Mouse (Mus musculus): Measurements from ENCODE around the gene Ggct. TPM values are rescaled to one million over a fixed set of nuclear protein-coding genes. Genes with fewer than 3 reads are reported as not detected.

Gene Ggct
- polyA plus RNA-seq, 1 experiment from 2014 or later: 6.3 TPM

DNA sequence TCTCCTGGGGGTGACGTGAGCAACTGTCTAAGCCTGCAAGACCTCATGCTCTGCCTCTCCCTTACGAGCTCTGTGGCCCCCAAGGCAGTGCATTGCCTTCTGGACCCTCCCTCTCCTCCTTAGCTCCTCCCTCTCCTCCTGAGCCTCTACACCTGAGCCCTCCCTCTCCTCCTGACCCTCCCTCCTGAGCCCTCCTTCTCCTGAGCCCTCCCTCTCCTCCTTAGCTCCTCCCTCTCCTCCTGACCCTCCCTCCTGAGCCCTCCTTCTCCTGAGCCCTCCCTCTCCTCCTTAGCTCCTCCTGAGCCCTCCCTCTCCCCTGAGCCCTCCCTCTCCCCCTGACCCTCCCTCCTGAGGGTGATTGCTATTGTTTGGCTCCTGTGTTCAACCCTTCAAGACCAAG, 25.7 kb upstream of the Ggct start:
- WGBS (ENCODE audit: insufficient replicate concordance): 40% methylated on average over 2 of the region's 2 CpGs
- no peak for ATAC-seq (replicated peaks; ENCODE audit: insufficient number of reproducible peaks, low FRiP score, low TSS enrichment)

DNA sequence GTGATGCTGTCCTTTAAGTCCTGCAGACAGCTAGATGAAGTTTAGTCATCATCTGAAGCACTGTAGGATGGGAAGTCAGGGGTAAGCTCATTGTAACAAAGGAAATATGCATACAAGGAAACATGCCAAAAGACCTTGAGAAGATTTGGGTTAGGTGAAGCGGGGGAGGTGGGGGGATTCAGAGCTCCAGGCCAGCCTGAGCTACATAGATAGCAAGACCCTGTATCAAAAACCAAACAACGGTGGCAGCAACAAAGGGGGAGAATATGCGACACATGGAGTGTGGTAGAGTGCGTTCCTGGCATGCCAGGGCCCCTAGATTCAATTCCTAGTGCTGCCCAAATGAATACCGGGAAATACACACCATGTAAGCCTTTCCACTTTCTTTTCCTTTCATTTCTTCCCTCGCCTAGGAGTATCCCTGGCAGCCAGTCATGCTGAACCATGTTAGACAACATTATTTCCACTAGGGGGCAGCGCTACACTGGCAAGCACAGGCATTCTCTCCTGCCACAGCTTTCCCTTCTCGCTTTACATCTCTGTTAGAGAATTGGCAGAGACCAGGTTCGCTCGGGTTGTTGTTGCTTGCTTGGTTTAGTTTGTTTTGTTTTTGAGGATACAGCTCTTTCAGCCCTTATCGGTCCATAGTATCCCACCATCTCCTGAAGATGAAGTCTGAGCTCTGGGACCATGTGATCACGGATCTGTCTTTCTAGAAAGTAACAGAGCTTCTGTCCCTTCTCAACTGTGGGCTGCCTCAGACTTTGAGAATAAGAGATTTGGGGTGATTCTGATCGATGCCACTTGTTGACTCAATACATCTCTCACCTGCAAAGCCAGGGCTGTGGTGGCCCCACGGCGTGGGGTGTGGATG, 24.2 kb upstream of the Ggct start:
- 24% methylated on average over 15 of the region's 15 CpGs for WGBS (ENCODE audit: insufficient replicate concordance)
- Histone ChIP-seq H3K9ac (ENCODE audit: low read depth, low read length) (no peak overlapping the region), H3K27ac (ENCODE audit: low read depth, low read length) (no peak overlapping the region), H3K4me1 (ENCODE audit: control insufficient read depth, insufficient read depth, low read length) (no peaks in the 10 kb centered on the region), H3K36me3 (ENCODE audit: control insufficient read depth, insufficient read depth, low read length) (no peaks in the 10 kb centered on the region), H3K27me3 (ENCODE audit: control insufficient read depth, insufficient read depth, low read length) (no peaks in the 10 kb centered on the region), H3K4me2 (peak overlapping the region; percentile 23), H3K9me3 (replicated peaks; ENCODE audit: control insufficient read depth, low read length) (0 out of 2 replicates have a peak, but pooled peaks cover 4% of the 10 kb centered on the region), H3K4me3 (ENCODE audit: low read depth, low read length) (no peak overlapping the region)
- no peak for ATAC-seq (replicated peaks; ENCODE audit: insufficient number of reproducible peaks, low FRiP score, low TSS enrichment)

More for the DNA sequence above, 25.7 kb upstream of the Ggct start:
- Histone ChIP-seq H3K4me3 (ENCODE audit: low read depth, low read length) (no peak overlapping the region), H3K4me1 (ENCODE audit: control insufficient read depth, insufficient read depth, low read length) (no peaks in the 10 kb centered on the region), H3K9me3 (replicated peaks; ENCODE audit: control insufficient read depth, low read length) (0 out of 2 replicates have a peak, but pooled peaks cover 4% of the 10 kb centered on the region), H3K27ac (ENCODE audit: low read depth, low read length) (no peak overlapping the region), H3K36me3 (ENCODE audit: control insufficient read depth, insufficient read depth, low read length) (no peaks in the 10 kb centered on the region), H3K27me3 (ENCODE audit: control insufficient read depth, insufficient read depth, low read length) (no peaks in the 10 kb centered on the region), H3K4me2 (no peak overlapping the region), H3K9ac (ENCODE audit: low read depth, low read length) (no peak overlapping the region)

DNA sequence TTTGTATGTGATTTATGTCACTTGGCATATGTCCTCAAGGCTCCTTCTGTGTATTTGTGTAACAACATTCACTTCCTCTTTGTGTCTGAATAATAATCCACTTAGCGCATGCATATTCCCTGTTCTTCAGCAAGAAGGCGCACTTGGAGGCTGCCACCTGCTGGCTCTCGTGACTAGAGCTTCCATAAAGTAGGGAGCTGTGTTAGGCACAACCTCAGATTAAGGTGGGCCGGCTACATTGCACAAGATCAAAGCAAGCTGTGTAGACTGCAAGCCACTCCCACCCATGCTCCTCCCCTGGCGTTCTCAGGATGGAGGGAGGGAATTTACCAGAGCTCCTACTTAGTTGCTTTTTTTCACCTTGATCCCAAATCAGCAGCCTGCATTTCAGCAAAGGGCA, 23.5 kb upstream of the Ggct start:
- no peak for ATAC-seq (replicated peaks; ENCODE audit: insufficient number of reproducible peaks, low FRiP score, low TSS enrichment)
- H3K4me1 ChIP-seq (ENCODE audit: control insufficient read depth, insufficient read depth, low read length): no peaks in the 10 kb centered on the region
- no peak overlapping the region for H3K9ac ChIP-seq (ENCODE audit: low read depth, low read length)
- peak overlapping the region; percentile 23; the same call in 1 of the 2 replicates for H3K4me2 ChIP-seq
- no peaks in the 10 kb centered on the region for H3K36me3 ChIP-seq (ENCODE audit: control insufficient read depth, insufficient read depth, low read length)
- no peak overlapping the region for H3K4me3 ChIP-seq (ENCODE audit: low read depth, low read length)
- 0 out of 2 replicates have a peak, but pooled peaks cover 4% of the 10 kb centered on the region for H3K9me3 ChIP-seq (replicated peaks; ENCODE audit: control insufficient read depth, low read length)
- H3K27ac ChIP-seq (ENCODE audit: low read depth, low read length): no peak overlapping the region
- H3K27me3 ChIP-seq (ENCODE audit: control insufficient read depth, insufficient read depth, low read length): no peaks in the 10 kb centered on the region
- WGBS (ENCODE audit: insufficient replicate concordance): 13% methylated on average over 5 of the region's 5 CpGs

DNA sequence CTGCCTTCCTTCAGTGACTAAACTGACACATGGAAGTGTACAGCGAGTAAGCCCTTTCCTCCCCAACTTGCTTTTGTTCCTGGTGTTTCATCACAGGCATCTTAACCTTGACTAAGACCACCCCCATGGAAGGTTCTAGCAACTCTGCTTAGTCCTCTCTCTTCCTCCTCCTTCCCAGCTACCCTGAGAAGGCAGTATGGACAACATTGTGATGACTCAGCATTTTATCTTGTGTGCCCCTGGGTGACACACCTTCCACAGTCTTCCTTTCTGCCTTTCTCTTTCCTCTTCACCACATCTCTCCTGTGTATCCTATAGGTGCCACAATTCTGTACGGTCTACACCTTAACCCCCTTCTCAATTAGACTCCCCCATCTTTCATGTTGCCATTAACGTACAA, 21.4 kb upstream of the Ggct start:
- ATAC-seq (replicated peaks; ENCODE audit: insufficient number of reproducible peaks, low FRiP score, low TSS enrichment): no peak

DNA sequence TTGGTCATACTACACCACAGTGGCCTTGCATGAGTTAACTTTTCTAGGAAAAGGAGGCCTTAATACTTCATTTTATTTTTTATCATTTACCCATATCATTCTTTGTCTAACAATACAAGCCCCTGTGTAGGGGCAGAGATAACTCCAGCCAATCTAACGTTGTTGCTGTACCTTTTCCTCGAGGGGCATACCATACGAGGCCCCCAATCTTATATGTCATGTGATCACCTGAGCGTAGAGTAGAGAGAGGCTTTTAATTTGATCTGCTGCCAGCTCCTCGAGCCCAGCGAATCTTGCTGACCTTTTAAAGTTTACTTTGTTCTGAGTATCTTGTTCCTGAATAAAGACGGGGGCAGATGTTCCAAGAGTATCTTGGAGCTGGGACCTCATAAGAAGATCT, 19.8 kb upstream of the Ggct start:
- no peak overlapping the region for H3K4me2 ChIP-seq
- 68% methylated on average over 7 of the region's 7 CpGs for WGBS (ENCODE audit: insufficient replicate concordance)
- H3K36me3 ChIP-seq (ENCODE audit: control insufficient read depth, insufficient read depth, low read length): no peaks in the 10 kb centered on the region
- H3K9ac ChIP-seq (ENCODE audit: low read depth, low read length): no peak overlapping the region
- no peaks in the 10 kb centered on the region for H3K27me3 ChIP-seq (ENCODE audit: control insufficient read depth, insufficient read depth, low read length)
- 0 out of 2 replicates have a peak, but pooled peaks cover 4% of the 10 kb centered on the region for H3K9me3 ChIP-seq (replicated peaks; ENCODE audit: control insufficient read depth, low read length)
- no peaks in the 10 kb centered on the region for H3K4me1 ChIP-seq (ENCODE audit: control insufficient read depth, insufficient read depth, low read length)
- no peak overlapping the region for H3K27ac ChIP-seq (ENCODE audit: low read depth, low read length)
- ATAC-seq (replicated peaks; ENCODE audit: insufficient number of reproducible peaks, low FRiP score, low TSS enrichment): no peak
- H3K4me3 ChIP-seq (ENCODE audit: low read depth, low read length): no peak overlapping the region

More for the DNA sequence above, 21.4 kb upstream of the Ggct start:
- no peak overlapping the region for H3K4me3 ChIP-seq (ENCODE audit: low read depth, low read length)
- WGBS (ENCODE audit: insufficient replicate concordance): 86% methylated on average over 3 of the region's 3 CpGs
- H3K36me3 ChIP-seq (ENCODE audit: control insufficient read depth, insufficient read depth, low read length): no peaks in the 10 kb centered on the region
- no peaks in the 10 kb centered on the region for H3K27me3 ChIP-seq (ENCODE audit: control insufficient read depth, insufficient read depth, low read length)
- H3K27ac ChIP-seq (ENCODE audit: low read depth, low read length): no peak overlapping the region
- H3K4me1 ChIP-seq (ENCODE audit: control insufficient read depth, insufficient read depth, low read length): no peaks in the 10 kb centered on the region
- 0 out of 2 replicates have a peak, but pooled peaks cover 4% of the 10 kb centered on the region for H3K9me3 ChIP-seq (replicated peaks; ENCODE audit: control insufficient read depth, low read length)
- no peak overlapping the region for H3K4me2 ChIP-seq
- H3K9ac ChIP-seq (ENCODE audit: low read depth, low read length): no peak overlapping the region

DNA sequence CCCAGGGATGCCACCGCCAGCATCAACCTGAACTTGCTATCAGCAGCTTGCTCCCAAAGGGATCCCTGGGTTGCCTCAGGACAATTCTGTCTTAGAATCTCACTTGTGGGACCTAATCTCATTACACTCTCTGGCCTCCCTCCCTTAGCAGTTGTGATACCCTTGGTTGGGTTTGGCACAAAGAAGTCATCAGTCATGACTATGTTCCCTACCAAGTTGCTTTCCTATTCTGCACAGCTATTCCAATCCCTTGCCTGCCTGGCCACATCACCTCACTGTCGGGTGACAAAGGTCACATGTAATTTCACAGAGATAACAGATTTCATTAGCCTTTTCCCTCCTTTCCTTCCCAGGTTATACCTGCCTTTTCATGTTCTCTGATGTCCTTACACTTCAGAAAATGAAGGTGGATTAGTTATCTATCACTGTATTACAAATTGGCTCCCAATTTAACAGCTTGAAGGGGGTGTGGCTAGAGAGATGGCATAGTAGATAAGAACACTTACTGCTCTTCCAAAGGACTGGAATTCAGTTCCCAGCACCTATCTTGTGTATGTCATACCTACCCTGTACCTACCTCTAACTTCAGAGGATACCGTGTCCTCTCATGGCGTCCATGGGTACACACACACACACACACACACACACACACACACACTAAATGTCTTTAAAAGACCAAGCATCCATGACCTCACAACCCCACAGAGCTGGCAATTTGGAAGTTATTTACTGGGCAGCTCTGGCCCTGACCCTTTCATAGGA, 17.8 kb upstream of the Ggct start:
- Histone ChIP-seq H3K9ac (ENCODE audit: low read depth, low read length) (no peak overlapping the region), H3K4me3 (ENCODE audit: low read depth, low read length) (no peak overlapping the region), H3K36me3 (ENCODE audit: control insufficient read depth, insufficient read depth, low read length) (no peaks in the 10 kb centered on the region), H3K4me2 (no peak overlapping the region), H3K27me3 (ENCODE audit: control insufficient read depth, insufficient read depth, low read length) (no peaks in the 10 kb centered on the region), H3K9me3 (replicated peaks; ENCODE audit: control insufficient read depth, low read length) (0 out of 2 replicates have a peak, but pooled peaks cover 4% of the 10 kb centered on the region), H3K27ac (ENCODE audit: low read depth, low read length) (no peak overlapping the region), H3K4me1 (ENCODE audit: control insufficient read depth, insufficient read depth, low read length) (no peaks in the 10 kb centered on the region)
- ATAC-seq (replicated peaks; ENCODE audit: insufficient number of reproducible peaks, low FRiP score, low TSS enrichment): no peak
- 46% methylated on average over 4 of the region's 4 CpGs for WGBS (ENCODE audit: insufficient replicate concordance)

DNA sequence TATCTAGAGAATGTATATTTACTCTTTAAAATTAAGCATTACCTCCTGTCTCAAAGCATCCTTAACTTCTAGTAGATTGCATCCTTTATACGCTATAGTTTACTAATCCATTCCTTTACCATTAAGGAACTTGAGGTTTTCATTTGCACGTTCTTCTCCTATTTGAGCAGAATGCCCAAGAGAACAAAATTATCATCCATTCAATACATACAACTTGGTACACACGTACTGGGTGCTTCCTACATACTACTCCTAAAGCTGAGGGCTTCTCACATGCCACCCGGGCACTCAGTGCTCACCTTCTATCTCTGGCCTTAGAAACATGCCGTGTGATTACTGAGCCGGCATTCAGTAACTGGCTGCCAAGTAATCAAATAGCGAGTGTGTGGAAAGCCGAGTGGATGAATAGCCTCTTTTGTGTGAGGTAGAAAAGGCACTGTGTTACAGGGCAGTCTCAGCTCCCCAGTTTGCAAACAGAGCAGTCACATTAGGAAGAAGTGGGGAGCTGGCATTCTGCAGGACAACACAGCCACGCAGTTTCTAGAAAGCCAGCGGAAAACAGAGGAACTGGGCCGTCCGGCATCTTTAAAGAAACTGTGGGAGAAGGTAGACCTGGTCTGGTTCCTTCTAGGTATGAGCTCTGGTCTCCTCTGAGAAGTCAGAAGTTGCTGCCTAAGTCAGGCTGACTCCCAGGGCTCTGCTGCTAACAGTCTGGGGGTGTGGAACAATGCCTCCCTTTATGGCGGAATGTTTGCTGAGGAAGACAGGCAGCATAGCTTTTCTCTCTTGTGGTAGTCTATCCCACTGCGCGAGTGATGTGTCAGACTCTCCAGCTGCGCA, 16.9 kb upstream of the Ggct start:
- 0 out of 2 replicates have a peak overlapping the region, but pooled peaks have one; percentile 28 for H3K9ac ChIP-seq (ENCODE audit: low read depth, low read length)
- ATAC-seq (replicated peaks; ENCODE audit: insufficient number of reproducible peaks, low FRiP score, low TSS enrichment): no peak

DNA sequence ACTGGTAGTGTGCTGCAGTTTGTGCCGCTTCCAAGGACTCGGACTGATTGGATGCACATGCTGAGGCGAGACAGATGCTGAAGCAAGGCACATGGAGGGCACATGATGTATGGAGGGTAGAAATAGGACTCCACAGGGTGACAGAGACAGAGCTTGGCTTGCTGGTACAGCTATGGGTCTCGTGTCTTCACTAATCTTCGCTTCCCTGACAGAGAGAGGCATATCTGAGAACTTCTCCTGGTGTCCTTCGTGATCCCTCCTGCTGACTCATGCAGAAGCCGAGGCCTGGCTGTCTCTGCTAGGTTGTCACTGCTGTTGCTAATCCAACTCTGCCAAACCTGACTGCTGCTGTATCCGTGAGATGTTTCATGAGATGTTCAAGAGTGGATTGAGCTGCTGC, 15.7 kb upstream of the Ggct start:
- WGBS (ENCODE audit: insufficient replicate concordance): 76% methylated on average over 8 of the region's 8 CpGs
- no peak overlapping the region for H3K9ac ChIP-seq (ENCODE audit: low read depth, low read length)
- no peaks in the 10 kb centered on the region for H3K36me3 ChIP-seq (ENCODE audit: control insufficient read depth, insufficient read depth, low read length)
- H3K27ac ChIP-seq (ENCODE audit: low read depth, low read length): no peak overlapping the region
- no peak overlapping the region for H3K4me2 ChIP-seq
- H3K4me1 ChIP-seq (ENCODE audit: control insufficient read depth, insufficient read depth, low read length): no peaks in the 10 kb centered on the region
- H3K9me3 ChIP-seq (replicated peaks; ENCODE audit: control insufficient read depth, low read length): no peaks in the 10 kb centered on the region
- H3K4me3 ChIP-seq (ENCODE audit: low read depth, low read length): no peak overlapping the region
- no peak for ATAC-seq (replicated peaks; ENCODE audit: insufficient number of reproducible peaks, low FRiP score, low TSS enrichment)
- H3K27me3 ChIP-seq (ENCODE audit: control insufficient read depth, insufficient read depth, low read length): no peaks in the 10 kb centered on the region

More for the DNA sequence above, 16.9 kb upstream of the Ggct start:
- Histone ChIP-seq H3K9me3 (replicated peaks; ENCODE audit: control insufficient read depth, low read length) (0 out of 2 replicates have a peak, but pooled peaks cover 4% of the 10 kb centered on the region), H3K36me3 (ENCODE audit: control insufficient read depth, insufficient read depth, low read length) (no peaks in the 10 kb centered on the region), H3K27me3 (ENCODE audit: control insufficient read depth, insufficient read depth, low read length) (no peaks in the 10 kb centered on the region), H3K27ac (ENCODE audit: low read depth, low read length) (peak overlapping the region; percentile 75; the same call in 1 of the 2 replicates), H3K4me2 (peak overlapping the region; percentile 50), H3K4me3 (ENCODE audit: low read depth, low read length) (peak overlapping the region; percentile 10; the same call in 1 of the 2 replicates), H3K4me1 (ENCODE audit: control insufficient read depth, insufficient read depth, low read length) (no peaks in the 10 kb centered on the region)
- WGBS (ENCODE audit: insufficient replicate concordance): 29% methylated on average over 16 of the region's 16 CpGs
